Mouse (Mus musculus): ENCODE data around the gene Stard13. TPM values are rescaled to one million over a fixed set of nuclear protein-coding genes. Genes with fewer than 3 reads are reported as not detected.

Stard13 gene
- polyA plus RNA-seq, 1 experiment from 2014 or later, result 3.4 TPM

- Histone ChIP-seq H3K9me3 (0 out of 2 replicates have a peak, but pooled peaks cover 5% of the 10 kb centered on the region), H3K27ac (peak overlapping the region; percentile 9; the same call in 1 of the 2 replicates), H3K36me3 (peaks cover 9% of the 10 kb centered on the region), H3K4me1 (replicated peaks) (peaks cover 20% of the 10 kb centered on the region), H3K4me3 (no peak overlapping the region), H3K27me3 (ENCODE audit: insufficient read depth, poor library complexity, severe bottlenecking) (no peaks in the 10 kb centered on the region)
- 33% methylated on average over 4 of the region's 4 CpGs for WGBS
- DNase-seq (ENCODE audit: low spot score), result peak; percentile 42
Observed at GRCm38 (mm10) chr5:151054743-151055114, 178.9 kb downstream of the Stard13 start.

- WGBS, result 34% methylated on average over 7 of the region's 7 CpGs
- Histone ChIP-seq H3K36me3 (peaks cover 9% of the 10 kb centered on the region), H3K27ac (no peak overlapping the region; the same call in 1 of the 2 replicates), H3K4me1 (replicated peaks) (peaks cover 20% of the 10 kb centered on the region), H3K9me3 (0 out of 2 replicates have a peak, but pooled peaks cover 5% of the 10 kb centered on the region), H3K4me3 (no peak overlapping the region), H3K27me3 (ENCODE audit: insufficient read depth, poor library complexity, severe bottlenecking) (no peaks in the 10 kb centered on the region)
- DNase-seq (ENCODE audit: low spot score), result no peak
Observed at GRCm38 (mm10) chr5:151054100-151054742, 179.4 kb downstream of the Stard13 start.

- Histone ChIP-seq H3K4me3 (no peak overlapping the region), H3K27me3 (ENCODE audit: insufficient read depth, poor library complexity, severe bottlenecking) (no peaks in the 10 kb centered on the region), H3K27ac (no peak overlapping the region), H3K9me3 (0 out of 2 replicates have a peak, but pooled peaks cover 5% of the 10 kb centered on the region), H3K36me3 (peaks cover 9% of the 10 kb centered on the region), H3K4me1 (replicated peaks) (peaks cover 20% of the 10 kb centered on the region)
- WGBS, result 93% methylated on average over 5 of the region's 5 CpGs
- DNase-seq (ENCODE audit: low spot score), result no peak
Observed at GRCm38 (mm10) chr5:151053190-151053589, 180.4 kb downstream of the Stard13 start.

- H3K27me3 ChIP-seq (ENCODE audit: insufficient read depth, poor library complexity, severe bottlenecking), result no peaks in the 10 kb centered on the region
- H3K9me3 ChIP-seq, result 0 out of 2 replicates have a peak, but pooled peaks cover 5% of the 10 kb centered on the region
- 97% methylated on average over 8 of the region's 8 CpGs for WGBS
- H3K27ac ChIP-seq, result no peak overlapping the region
- H3K4me1 ChIP-seq (replicated peaks), result peaks cover 20% of the 10 kb centered on the region
- no peak overlapping the region for H3K4me3 ChIP-seq
- peaks cover 9% of the 10 kb centered on the region for H3K36me3 ChIP-seq
- no peak for DNase-seq (ENCODE audit: low spot score)
Observed at GRCm38 (mm10) chr5:151052331-151052730, 181.3 kb downstream of the Stard13 start.

GRCm38 (mm10) chr5:151047488-151047887, 186.1 kb downstream of the Stard13 start:
- no peak for DNase-seq (ENCODE audit: low spot score)
- WGBS, result 91% methylated on average over 12 of the region's 12 CpGs
- Histone ChIP-seq H3K4me3 (no peak overlapping the region), H3K9me3 (0 out of 2 replicates have a peak, but pooled peaks cover 5% of the 10 kb centered on the region), H3K4me1 (replicated peaks) (no peaks in the 10 kb centered on the region), H3K27ac (no peak overlapping the region), H3K27me3 (ENCODE audit: insufficient read depth, poor library complexity, severe bottlenecking) (no peaks in the 10 kb centered on the region), H3K36me3 (peaks cover 19% of the 10 kb centered on the region)

- no peaks in the 10 kb centered on the region for H3K4me1 ChIP-seq (replicated peaks)
- no peak overlapping the region for H3K27ac ChIP-seq
- WGBS, result 81% methylated on average over 7 of the region's 7 CpGs
- 0 out of 2 replicates have a peak, but pooled peaks cover under 1% of the 10 kb centered on the region for H3K9me3 ChIP-seq
- no peaks in the 10 kb centered on the region for H3K27me3 ChIP-seq (ENCODE audit: insufficient read depth, poor library complexity, severe bottlenecking)
- no peak overlapping the region for H3K4me3 ChIP-seq
- no peak for DNase-seq (ENCODE audit: low spot score)
- H3K36me3 ChIP-seq, result peaks cover 14% of the 10 kb centered on the region
Observed at GRCm38 (mm10) chr5:151046917-151047316, 186.7 kb downstream of the Stard13 start.

GRCm38 (mm10) chr5:151046131-151046530, 187.5 kb downstream of the Stard13 start:
- no peaks in the 10 kb centered on the region for H3K9me3 ChIP-seq
- H3K27ac ChIP-seq, result no peak overlapping the region
- no peak overlapping the region for H3K4me3 ChIP-seq
- peaks cover 13% of the 10 kb centered on the region; the same call in 1 of the 2 replicates for H3K36me3 ChIP-seq
- DNase-seq (ENCODE audit: low spot score), result no peak
- 93% methylated on average over 6 of the region's 6 CpGs for whole genome bisulfite sequencing
- no peaks in the 10 kb centered on the region for H3K27me3 ChIP-seq (ENCODE audit: insufficient read depth, poor library complexity, severe bottlenecking)
- no peaks in the 10 kb centered on the region for H3K4me1 ChIP-seq (replicated peaks)

GRCm38 (mm10) chr5:151042911-151043310, 190.7 kb downstream of the Stard13 start:
- H3K4me1 ChIP-seq (replicated peaks), result no peaks in the 10 kb centered on the region
- no peak overlapping the region for H3K27ac ChIP-seq
- no peaks in the 10 kb centered on the region for H3K27me3 ChIP-seq (ENCODE audit: insufficient read depth, poor library complexity, severe bottlenecking)
- H3K36me3 ChIP-seq, result peaks cover 10% of the 10 kb centered on the region; the same call in 1 of the 2 replicates
- H3K4me3 ChIP-seq, result no peak overlapping the region
- H3K9me3 ChIP-seq, result no peaks in the 10 kb centered on the region
- 93% methylated on average over 5 of the region's 5 CpGs for WGBS
- no peak for DNase-seq (ENCODE audit: low spot score)

GRCm38 (mm10) chr5:151037871-151038270, 195.8 kb downstream of the Stard13 start:
- Histone ChIP-seq H3K27me3 (ENCODE audit: insufficient read depth, poor library complexity, severe bottlenecking) (no peaks in the 10 kb centered on the region), H3K4me3 (no peak overlapping the region), H3K4me1 (replicated peaks) (peaks cover 4% of the 10 kb centered on the region; the same call in 1 of the 2 replicates), H3K9me3 (0 out of 2 replicates have a peak, but pooled peaks cover 3% of the 10 kb centered on the region), H3K36me3 (no peaks in the 10 kb centered on the region), H3K27ac (no peak overlapping the region)
- DNase-seq (ENCODE audit: low spot score), result no peak
- WGBS, result 88% methylated on average over 7 of the region's 7 CpGs

GRCm38 (mm10) chr5:151034715-151035512, 198.7 kb downstream of the Stard13 start:
- peaks cover 4% of the 10 kb centered on the region; the same call in 1 of the 2 replicates for H3K4me1 ChIP-seq (replicated peaks)
- no peaks in the 10 kb centered on the region for H3K27me3 ChIP-seq (ENCODE audit: insufficient read depth, poor library complexity, severe bottlenecking)
- no peak for DNase-seq (ENCODE audit: low spot score)
- no peaks in the 10 kb centered on the region for H3K36me3 ChIP-seq
- no peak overlapping the region for H3K4me3 ChIP-seq
- 0 out of 2 replicates have a peak, but pooled peaks cover 3% of the 10 kb centered on the region for H3K9me3 ChIP-seq
- WGBS, result 78% methylated on average over 9 of the region's 9 CpGs
- no peak overlapping the region for H3K27ac ChIP-seq

GRCm38 (mm10) chr5:151028906-151029305, 204.7 kb downstream of the Stard13 start:
- WGBS, result 74% methylated on average over 6 of the region's 6 CpGs
- Histone ChIP-seq H3K9me3 (0 out of 2 replicates have a peak, but pooled peaks cover 3% of the 10 kb centered on the region), H3K36me3 (no peaks in the 10 kb centered on the region), H3K27ac (no peak overlapping the region), H3K4me1 (replicated peaks) (peaks cover 14% of the 10 kb centered on the region; the same call in 1 of the 2 replicates), H3K27me3 (ENCODE audit: insufficient read depth, poor library complexity, severe bottlenecking) (no peaks in the 10 kb centered on the region), H3K4me3 (no peak overlapping the region)
- no peak for DNase-seq (ENCODE audit: low spot score)

- 54% methylated on average over 7 of the region's 7 CpGs for WGBS
- peaks cover 26% of the 10 kb centered on the region for H3K4me1 ChIP-seq (replicated peaks)
- DNase-seq (ENCODE audit: low spot score), result peak; percentile 25
- no peak overlapping the region for H3K27ac ChIP-seq
- H3K9me3 ChIP-seq, result no peaks in the 10 kb centered on the region
- no peak overlapping the region for H3K4me3 ChIP-seq
- H3K36me3 ChIP-seq, result no peaks in the 10 kb centered on the region
- H3K27me3 ChIP-seq (ENCODE audit: insufficient read depth, poor library complexity, severe bottlenecking), result no peaks in the 10 kb centered on the region
Observed at GRCm38 (mm10) chr5:151027171-151027570, 206.5 kb downstream of the Stard13 start.

GRCm38 (mm10) chr5:151026069-151026468, 207.6 kb downstream of the Stard13 start:
- no peak overlapping the region for H3K27ac ChIP-seq
- no peak overlapping the region for H3K4me3 ChIP-seq
- H3K36me3 ChIP-seq, result no peaks in the 10 kb centered on the region
- WGBS, result 87% methylated on average over 4 of the region's 4 CpGs
- no peak for DNase-seq (ENCODE audit: low spot score)
- H3K27me3 ChIP-seq (ENCODE audit: insufficient read depth, poor library complexity, severe bottlenecking), result no peaks in the 10 kb centered on the region
- peaks cover 26% of the 10 kb centered on the region for H3K4me1 ChIP-seq (replicated peaks)
- no peaks in the 10 kb centered on the region for H3K9me3 ChIP-seq
